Mouse (Mus musculus) C2C12 (cell line): ENCODE results near the gene Frg2f1.

Experiments
- CEBPB ChIP-seq: IDR thresholded peaks from one replicate; pipeline ENCODE4 v1.6.1; 2011; ENCODE audit warnings: low read depth, mild to moderate bottlenecking, control low read depth, moderate library complexity
- CTCF ChIP-seq: IDR thresholded peaks from one replicate; pipeline ENCODE4 v1.5.1; 2011; ENCODE audit not compliant: control insufficient read depth, insufficient read depth, insufficient read length
- FOSL1 ChIP-seq: IDR thresholded peaks from one replicate; pipeline ENCODE4 v1.8.0; 2011; ENCODE audit warnings: mild to moderate bottlenecking, low read length; ENCODE audit not compliant: poor library complexity, insufficient read depth, severe bottlenecking
- MAX ChIP-seq: IDR thresholded peaks from one replicate; pipeline ENCODE4 v1.6.1; 2011; ENCODE audit warnings: mild to moderate bottlenecking, control low read depth
- MYOD1 ChIP-seq: IDR thresholded peaks from one replicate; pipeline ENCODE4 v1.6.1; 2011; ENCODE audit warnings: low read depth; ENCODE audit not compliant: control insufficient read depth, insufficient read length
- MYOG ChIP-seq: IDR thresholded peaks from one replicate; pipeline ENCODE4 v1.6.1; 2011; ENCODE audit not compliant: control insufficient read depth, insufficient read length; ENCODE audit errors: extremely low read depth
- USF1 ChIP-seq: IDR thresholded peaks from one replicate; pipeline ENCODE4 v1.6.1; 2011; ENCODE audit warnings: low read depth, mild to moderate bottlenecking, control low read depth, moderate library complexity

GRCm38 (mm10) chr4:119490806-119491205 is 48.5 kb downstream of the Frg2f1 start:
- TF ChIP-seq USF1 (no peak), CTCF (no peak), MAX (no peak), MYOG (no peak), FOSL1 (no peak), MYOD1 (no peak), CEBPB (no peak)
